Mouse (Mus musculus): ENCODE data around the gene Agpat2.

GRCm38 (mm10) chr2:26603720-26604671 lies at the start of gene Agpat2:
- TF ChIP-seq CTCF (IDR thresholded peaks at IDR 0.05; ENCODE audit: low read depth, low read length): no peak
- TF ChIP-seq POLR2A (IDR thresholded peaks at IDR 0.05; ENCODE audit: insufficient read depth, low read length): peak; percentile 42
- TF ChIP-seq EP300 (IDR thresholded peaks at IDR 0.05; ENCODE audit: insufficient read depth, low read depth, low read length): no peak
